Mouse (Mus musculus) liver, postnatal 0 days (tissue): ENCODE measurements around the gene Chdh.

Experiments
- CTCF ChIP-seq: sonication (generic); IDR thresholded peaks from 2 replicates; pipeline ENCODE4 v1.5.1; 2016; ENCODE audit warnings: antibody characterized with exemption, low read depth
- EP300 ChIP-seq: IDR thresholded peaks from 2 replicates; pipeline ENCODE4 v1.6.1; 2016; ENCODE audit warnings: antibody characterized with exemption, low read depth, mild to moderate bottlenecking

- TF ChIP-seq CTCF, result no peak
- TF ChIP-seq EP300, result no peak
Measured at GRCm38 (mm10) chr14:30016666-30017065, 7.8 kb downstream of the Chdh start.
